Mouse (Mus musculus) ES-E14 (cell line): ENCODE results near the gene Tmem248. TPM values are rescaled to one million over a fixed set of nuclear protein-coding genes. Genes with fewer than 3 reads are reported as not detected.

Source experiments
- DNase-seq: peaks from one replicate; pipeline ENCODE4 v3.0.0-alpha.2; 2013; ENCODE audit warnings: low read depth, low spot score
- H3K27ac ChIP-seq: 2 replicates; pipeline ENCODE4 v1.5.1; 2012; ENCODE audit warnings: low read depth, mild to moderate bottlenecking, low read length, moderate library complexity, mixed read lengths; ENCODE audit not compliant: poor library complexity, insufficient read depth, severe bottlenecking
- H3K36me3 ChIP-seq: 2 replicates; pipeline ENCODE4 v1.6.1; 2012; ENCODE audit warnings: mild to moderate bottlenecking, low read length, moderate library complexity, mixed read lengths; ENCODE audit not compliant: control insufficient read depth, poor library complexity, insufficient read depth, severe bottlenecking
- H3K4me1 ChIP-seq, 2 experiments: fragments of 150-350 bp in 1 of 2; sonication (generic) in 1 of 2; 2 replicates each; pipeline ENCODE4 v1.6.1; 2012; ENCODE audit warnings: low read length in 2 of 2, mild to moderate bottlenecking in 1 of 2, mixed read lengths in 1 of 2; ENCODE audit not compliant: control insufficient read depth in 2 of 2, insufficient read depth in 2 of 2, poor library complexity in 1 of 2
- H3K4me3 ChIP-seq, 2 experiments: fragments of 150-350 bp in 1 of 2; sonication (generic) in 1 of 2; 2 replicates each; pipeline ENCODE4 v1.5.1; 2012; ENCODE audit warnings: low read length in 2 of 2, low read depth in 1 of 2, mild to moderate bottlenecking in 1 of 2, mixed read lengths in 1 of 2; ENCODE audit not compliant: insufficient read depth in 1 of 2, poor library complexity in 1 of 2, severe bottlenecking in 1 of 2
- H3K9ac ChIP-seq: 2 replicates; pipeline ENCODE4 v1.6.1; 2012; ENCODE audit warnings: low read depth, mild to moderate bottlenecking, low read length, mixed read lengths; ENCODE audit not compliant: poor library complexity, insufficient read depth, severe bottlenecking
- H3K9me3 ChIP-seq: fragments of 150-350 bp; sonication (generic); 2 replicates; pipeline ENCODE4 v1.6.1; 2012; ENCODE audit warnings: low read depth, mild to moderate bottlenecking, low read length; ENCODE audit not compliant: control insufficient read depth, insufficient read depth
- CHD2 ChIP-seq: IDR thresholded peaks from 2 replicates; pipeline ENCODE4 v1.6.1; 2014; ENCODE audit warnings: mild to moderate bottlenecking, low read depth, low read length, inconsistent platforms
- HCFC1 ChIP-seq: IDR thresholded peaks from 2 replicates; pipeline ENCODE4 v1.6.1; 2012; ENCODE audit warnings: low read length, inconsistent platforms, borderline replicate concordance; ENCODE audit not compliant: insufficient read depth
- MAFK ChIP-seq: IDR thresholded peaks from 2 replicates; pipeline ENCODE4 v1.6.1; 2014; ENCODE audit warnings: mild to moderate bottlenecking, low read depth, low read length, inconsistent platforms; ENCODE audit not compliant: insufficient read depth
- ZC3H11A ChIP-seq: IDR thresholded peaks from 2 replicates; pipeline ENCODE4 v1.6.1; 2012; ENCODE audit warnings: low read depth, mild to moderate bottlenecking, inconsistent platforms, low read length, borderline replicate concordance
- ZNF384 ChIP-seq: IDR thresholded peaks from 2 replicates; pipeline ENCODE4 v1.6.1; 2012; ENCODE audit warnings: low read depth, low read length, inconsistent platforms
- in situ Hi-C, 2 experiments: fragments of 600-800 bp; cut with MboI; formaldehyde crosslinking; loops; one replicate each; pipeline ENCODE4 v1.15.1; 2025; ENCODE audit warnings: low sequenced_read_pairs in 2 of 2, inconsistent platforms in 1 of 2; ENCODE audit not compliant: unreplicated experiment in 2 of 2
- total RNA-seq: library from RNA; depleted of rRNA; stranded (reverse); fragments of 300-350 nt; gene quantifications from 2 replicates; pipeline ENCODE4 v1.2.3, GENCODE M21; 2012

The Tmem248 gene
- total RNA-seq, 1 experiment, result 83.1 TPM

DNA sequence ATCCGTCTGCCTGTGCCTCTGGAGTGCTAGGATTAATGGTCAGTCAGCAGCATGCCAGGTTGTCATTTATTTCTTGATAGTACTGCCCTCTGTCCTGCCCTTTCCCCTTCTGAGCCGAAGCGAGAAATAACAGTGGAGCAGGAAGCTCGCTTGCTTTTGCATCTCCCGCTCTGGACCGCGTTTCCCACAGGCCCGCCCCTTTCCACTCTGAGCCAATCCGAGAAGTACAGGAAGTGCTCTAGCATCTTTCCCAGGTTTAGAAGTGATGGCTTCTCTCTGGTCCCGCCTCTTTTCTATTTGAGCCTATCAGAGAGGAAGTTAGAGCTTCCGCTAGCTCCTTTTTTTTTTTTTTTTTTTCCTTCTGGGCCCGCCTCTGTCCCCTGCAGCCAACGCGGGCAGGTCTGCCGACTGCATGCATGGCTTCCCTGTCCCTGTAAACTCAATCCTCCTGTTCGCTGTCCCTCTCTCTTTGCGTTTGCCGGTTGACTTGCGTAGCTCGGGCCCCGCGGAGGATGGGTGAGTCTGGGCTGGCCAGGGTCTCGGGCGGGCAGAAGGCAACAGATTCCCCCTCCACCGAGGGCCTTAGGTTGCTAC, 39.9 kb downstream of the Tmem248 start:
- peaks cover 0 to 3% of the 10 kb centered on the region in 2 experiments; a peak in 1 of 4 replicates for H3K4me1 ChIP-seq
- peak overlapping the region; percentile 59 for H3K27ac ChIP-seq
- no peak; the same call in 1 of the 2 replicates for TF ChIP-seq CHD2
- peak; percentile 100 for TF ChIP-seq ZNF384
- 0 out of 2 replicates have a peak, but pooled peaks have one; percentile 23 for TF ChIP-seq HCFC1
- no peaks in the 10 kb centered on the region for H3K9me3 ChIP-seq
- DNase-seq, result peak; percentile 96
- peak overlapping the region; percentile 89 to 99 for H3K4me3 ChIP-seq
- in situ Hi-C loops, result no loop called here
- peaks cover 27% of the 10 kb centered on the region for H3K36me3 ChIP-seq
- peak overlapping the region; percentile 93 for H3K9ac ChIP-seq

DNA sequence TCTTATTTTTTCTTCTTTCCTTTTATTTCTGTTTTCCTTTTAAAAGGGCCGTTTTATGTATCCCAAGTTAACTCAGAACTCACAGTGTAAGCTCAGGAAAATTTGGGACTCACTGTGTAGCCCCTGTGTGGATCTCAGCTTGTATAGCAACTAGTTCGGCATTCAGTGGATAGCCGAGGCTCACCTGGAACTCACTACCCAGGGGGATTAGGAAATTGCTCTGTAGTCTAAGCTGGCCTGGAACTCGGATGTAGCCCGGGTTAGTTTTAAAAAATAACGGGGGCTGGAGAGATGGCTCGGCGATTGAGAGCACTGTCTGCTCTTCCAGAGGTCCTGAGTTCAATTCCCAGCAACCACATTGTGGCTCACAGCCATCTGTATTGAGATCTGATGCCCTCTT, 40.4 kb downstream of the Tmem248 start:
- Histone ChIP-seq H3K27ac (peak overlapping the region; percentile 59), H3K9me3 (no peaks in the 10 kb centered on the region), H3K4me1 (peaks cover 0 to 3% of the 10 kb centered on the region in 2 experiments; a peak in 1 of 4 replicates), H3K4me3 (peak overlapping the region; percentile 89 to 99), H3K36me3 (peaks cover 22% of the 10 kb centered on the region), H3K9ac (peak overlapping the region; percentile 93)
- in situ Hi-C loops, result no loop called here
- DNase-seq, result no peak
- no peak for TF ChIP-seq CHD2
- TF ChIP-seq ZNF384, result no peak
- TF ChIP-seq MAFK, result no peak
- TF ChIP-seq HCFC1, result no peak
- no peak for TF ChIP-seq ZC3H11A

DNA sequence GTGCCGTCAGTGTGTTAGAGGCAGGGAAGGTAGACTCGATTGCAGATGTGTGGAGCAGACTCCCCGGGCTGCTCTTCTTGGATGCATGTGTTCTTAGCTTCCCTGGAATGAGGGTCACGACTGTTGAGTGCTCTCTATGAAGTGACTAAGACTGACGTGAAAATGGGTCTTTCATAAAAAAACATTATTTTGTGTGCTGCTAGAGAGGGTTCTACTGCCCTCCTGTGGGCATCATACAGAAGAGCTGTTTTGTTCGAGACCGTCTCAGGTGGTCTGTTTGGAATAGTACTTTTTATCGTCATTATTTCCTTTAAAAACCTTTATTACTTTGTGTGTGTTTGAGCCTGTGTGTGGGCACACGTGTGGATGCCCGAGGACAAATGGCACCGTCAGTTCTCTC, 46.6 kb downstream of the Tmem248 start:
- no peak for TF ChIP-seq ZC3H11A
- TF ChIP-seq CHD2, result no peak
- TF ChIP-seq HCFC1, result no peak
- TF ChIP-seq ZNF384, result peak; percentile 34; the same call in 1 of the 2 replicates

DNA sequence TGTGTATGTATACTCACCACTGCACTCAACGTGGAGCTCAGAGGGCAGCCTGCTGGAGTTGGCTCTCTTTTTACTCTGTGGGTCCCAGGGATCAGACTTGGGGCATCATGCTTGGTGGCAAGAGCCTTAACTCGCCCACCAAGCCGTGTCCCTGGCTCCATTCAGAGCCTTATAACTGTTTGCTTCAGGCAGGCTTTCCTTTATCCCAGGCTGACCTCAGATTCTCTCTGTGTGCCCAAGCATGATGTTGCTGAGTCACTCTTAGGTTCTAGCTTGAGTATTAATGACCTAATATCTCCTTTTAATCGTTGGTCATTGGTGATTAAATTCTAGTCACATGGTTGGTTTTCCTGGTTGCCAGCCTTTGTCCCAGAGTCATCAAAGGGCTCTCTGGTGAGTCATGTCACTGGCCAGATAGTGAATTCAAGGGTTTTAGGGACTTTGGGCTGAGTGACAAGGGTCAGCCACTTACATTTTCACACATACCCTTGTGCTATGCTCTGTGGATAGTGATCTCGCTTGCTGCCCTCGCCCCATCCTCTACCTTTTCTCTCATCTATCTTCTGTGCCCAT, 47.6 kb downstream of the Tmem248 start:
- H3K36me3 ChIP-seq, result peaks cover 33% of the 10 kb centered on the region
- no peak overlapping the region for H3K27ac ChIP-seq
- H3K4me1 ChIP-seq, result peaks cover 0 to 2% of the 10 kb centered on the region in 2 experiments; a peak in 1 of 4 replicates
- TF ChIP-seq MAFK, result no peak
- no peak for TF ChIP-seq ZNF384
- TF ChIP-seq HCFC1, result no peak
- TF ChIP-seq CHD2, result no peak
- no peak for TF ChIP-seq ZC3H11A
- in situ Hi-C loops, result no loop called here
- DNase-seq, result no peak
- no peak overlapping the region for H3K4me3 ChIP-seq
- no peak overlapping the region for H3K9ac ChIP-seq
- no peaks in the 10 kb centered on the region for H3K9me3 ChIP-seq

More for the DNA sequence above, 46.6 kb downstream of the Tmem248 start:
- no peaks in the 10 kb centered on the region for H3K4me1 ChIP-seq
- no peak overlapping the region for H3K9ac ChIP-seq
- no peaks in the 10 kb centered on the region for H3K9me3 ChIP-seq
- H3K36me3 ChIP-seq, result peaks cover 32% of the 10 kb centered on the region
- in situ Hi-C loops, result no loop called here
- DNase-seq, result no peak
- no peak overlapping the region for H3K27ac ChIP-seq
- no peak overlapping the region for H3K4me3 ChIP-seq

DNA sequence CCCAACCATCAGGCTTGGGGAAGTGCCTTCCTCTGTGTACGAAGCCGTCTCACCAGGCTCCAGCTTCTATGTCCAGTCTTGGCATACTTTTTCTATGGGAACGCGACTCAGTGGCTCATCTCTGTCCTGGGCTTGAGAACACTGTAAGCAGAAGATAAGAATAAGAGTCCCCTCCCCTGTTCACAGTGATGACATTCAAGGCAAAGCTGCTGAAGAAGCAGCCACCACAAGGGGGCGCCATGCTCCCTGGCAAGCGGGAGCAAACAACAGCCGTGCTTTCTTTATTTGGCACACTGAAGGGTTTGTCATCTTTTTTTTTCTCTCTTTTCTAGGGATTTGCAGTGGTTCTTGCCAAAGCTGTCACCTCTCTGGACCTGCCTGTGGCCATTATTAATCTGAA, 49.8 kb downstream of the Tmem248 start:
- TF ChIP-seq ZC3H11A (no peak), ZNF384 (0 out of 2 replicates have a peak, but pooled peaks have one; percentile 17)
- Histone ChIP-seq H3K27ac (no peak overlapping the region), H3K36me3 (peaks cover 39% of the 10 kb centered on the region), H3K9ac (no peak overlapping the region), H3K9me3 (no peaks in the 10 kb centered on the region), H3K4me3 (no peak overlapping the region), H3K4me1 (peaks cover 0 to 2% of the 10 kb centered on the region in 2 experiments; a peak in 1 of 4 replicates)
- peak; percentile 66 for DNase-seq
- in situ Hi-C loops, result no loop called here
